Mouse (Mus musculus) 416B (cell line): ENCODE data around the gene Spata5.
A peak's percentile ranks its signal among the peaks of the same experiment; 100 is the strongest.
"Not testable (repeated sequence)": the region's sequence is repeated elsewhere in the genome, so short reads cannot be mapped to it uniquely, and the experiment has no call there.

ENCODE experiments used
- DNase-seq: peaks from one replicate; pipeline ENCODE4 v3.0.0; 2011; ENCODE audit warnings: low read depth

Gene Spata5

GRCm38 (mm10) chr3:37510055-37511032 is 90.6 kb downstream of the Spata5 start:
- DNase-seq: peak; percentile 67

- DNase-seq: peak; percentile 29
Measured at GRCm38 (mm10) chr3:37515485-37515884, 95.8 kb downstream of the Spata5 start.

GRCm38 (mm10) chr3:37516379-37516778 is 96.7 kb downstream of the Spata5 start:
- DNase-seq: no peak

- no peak for DNase-seq
Measured at GRCm38 (mm10) chr3:37518611-37519010, 98.9 kb downstream of the Spata5 start.

- no peak for DNase-seq
Measured at GRCm38 (mm10) chr3:37520334-37521023, 100.8 kb downstream of the Spata5 start.

- DNase-seq: peak; percentile 15
Measured at GRCm38 (mm10) chr3:37532079-37532478, 112.4 kb downstream of the Spata5 start.

- not testable (repeated sequence) for DNase-seq
Measured at GRCm38 (mm10) chr3:37540701-37541100, 121.0 kb downstream of the Spata5 start.

- DNase-seq: no peak
Measured at GRCm38 (mm10) chr3:37546351-37546750, 126.7 kb downstream of the Spata5 start.

- DNase-seq: peak; percentile 22
Measured at GRCm38 (mm10) chr3:37550190-37550589, 130.5 kb downstream of the Spata5 start.

- DNase-seq: no peak
Measured at GRCm38 (mm10) chr3:37550594-37550993, 130.9 kb downstream of the Spata5 start.

GRCm38 (mm10) chr3:37551486-37551885 is 131.8 kb downstream of the Spata5 start:
- DNase-seq: no peak

GRCm38 (mm10) chr3:37552244-37552643 is 132.5 kb downstream of the Spata5 start:
- no peak for DNase-seq

GRCm38 (mm10) chr3:37553371-37554033 is 133.8 kb downstream of the Spata5 start:
- DNase-seq: no peak

- peak; percentile 61 for DNase-seq
Measured at GRCm38 (mm10) chr3:37556412-37557113, 136.9 kb downstream of the Spata5 start.

- DNase-seq: no peak
Measured at GRCm38 (mm10) chr3:37557741-37558479, 138.2 kb downstream of the Spata5 start.

GRCm38 (mm10) chr3:37559339-37559738 is 139.6 kb downstream of the Spata5 start:
- no peak for DNase-seq

- DNase-seq: no peak
Measured at GRCm38 (mm10) chr3:37561466-37561865, 141.8 kb downstream of the Spata5 start.

- no peak for DNase-seq
Measured at GRCm38 (mm10) chr3:37566097-37566496, 146.4 kb downstream of the Spata5 start.

- DNase-seq: no peak
Measured at GRCm38 (mm10) chr3:37567505-37567904, 147.8 kb downstream of the Spata5 start.

GRCm38 (mm10) chr3:37568780-37569179 is 149.1 kb downstream of the Spata5 start:
- DNase-seq: no peak
